Mouse (Mus musculus): ENCODE results near the gene Cdk12. TPM values are rescaled to one million over a fixed set of nuclear protein-coding genes. Genes with fewer than 3 reads are reported as not detected.
"Not testable (repeated sequence)": the region's sequence is repeated elsewhere in the genome, so short reads cannot be mapped to it uniquely, and the experiment has no call there.

The Cdk12 gene
- total RNA-seq (2021), result 10 to 100 TPM; 33.0 to 52.8 TPM
- polyA plus RNA-seq (2012; rRNA removed), result 7.4 and 8.3 TPM in 2 replicates
- long read RNA-seq, partial matches to known transcripts, result 0 of 1 reads
- long read RNA-seq, other reads (novel, unspliced or antisense), result 1 of 1 reads

DNA sequence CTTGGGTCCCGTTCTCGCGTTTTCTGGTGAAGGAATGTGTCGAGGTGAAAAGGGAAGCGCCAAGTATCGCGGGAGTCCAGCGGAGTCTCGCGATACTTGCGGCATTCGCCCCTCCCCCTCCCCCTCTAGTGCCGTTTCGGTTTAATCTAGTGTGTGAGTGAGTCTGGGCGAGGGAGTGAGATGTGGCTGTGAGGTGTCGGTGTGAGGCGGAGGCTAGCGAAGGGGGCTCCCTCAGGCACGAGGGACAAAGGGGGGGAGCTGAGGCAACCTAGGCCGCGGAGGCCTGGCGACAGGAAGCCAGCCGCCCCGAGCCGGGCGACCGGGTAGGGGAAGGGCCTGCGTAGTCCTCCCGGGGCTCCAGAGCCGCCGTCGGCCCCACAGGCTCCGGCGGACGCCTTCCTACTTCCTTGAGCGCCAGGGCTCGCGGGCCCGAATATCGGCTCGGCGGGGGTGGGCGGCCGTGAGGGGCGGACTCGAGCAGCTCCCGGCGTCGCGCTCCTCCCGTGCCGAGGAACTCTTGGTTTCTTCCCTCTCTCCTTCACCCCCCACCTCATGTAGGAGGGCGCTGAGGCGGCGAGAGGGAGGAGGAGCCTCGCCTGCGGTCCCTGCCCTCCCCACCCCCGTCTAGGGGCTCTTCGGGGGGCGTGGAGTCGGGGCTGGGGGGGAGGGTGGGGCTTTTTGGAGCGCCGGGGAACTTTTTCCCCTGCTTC lies at the start of gene Cdk12:
Gene Cdk12, plus strand, starts transcription at position 419 of the 710 bp plus-strand sequence.
- DNase-seq, result peak; percentile 97

- DNase-seq, result peak; percentile 32
Measured at GRCm38 (mm10) chr11:98155094-98155493, 47.8 kb upstream of the Cdk12 start.

- DNase-seq, result no peak
Measured at GRCm38 (mm10) chr11:98168400-98168799, 34.5 kb upstream of the Cdk12 start.

DNA sequence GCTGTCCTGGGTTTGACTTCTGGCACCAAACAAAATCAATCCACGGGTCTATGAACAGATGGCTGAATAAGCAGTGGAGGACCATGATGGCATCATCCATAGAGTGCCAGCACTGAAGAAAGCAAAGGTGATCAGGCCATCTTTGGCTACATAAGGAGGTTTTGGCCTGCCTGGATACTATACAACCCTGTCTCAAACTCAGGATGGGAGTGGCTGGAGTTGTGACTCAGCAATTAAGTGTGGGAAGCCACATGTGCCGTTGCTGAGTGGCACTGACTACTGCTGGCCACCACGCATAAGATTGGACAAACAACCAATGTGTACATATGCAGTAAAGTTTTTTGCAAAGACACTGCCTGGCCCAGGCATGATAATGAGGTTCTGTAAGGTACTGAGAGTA lies 20.7 kb upstream of the Cdk12 start:
- not testable (repeated sequence) for DNase-seq

DNA sequence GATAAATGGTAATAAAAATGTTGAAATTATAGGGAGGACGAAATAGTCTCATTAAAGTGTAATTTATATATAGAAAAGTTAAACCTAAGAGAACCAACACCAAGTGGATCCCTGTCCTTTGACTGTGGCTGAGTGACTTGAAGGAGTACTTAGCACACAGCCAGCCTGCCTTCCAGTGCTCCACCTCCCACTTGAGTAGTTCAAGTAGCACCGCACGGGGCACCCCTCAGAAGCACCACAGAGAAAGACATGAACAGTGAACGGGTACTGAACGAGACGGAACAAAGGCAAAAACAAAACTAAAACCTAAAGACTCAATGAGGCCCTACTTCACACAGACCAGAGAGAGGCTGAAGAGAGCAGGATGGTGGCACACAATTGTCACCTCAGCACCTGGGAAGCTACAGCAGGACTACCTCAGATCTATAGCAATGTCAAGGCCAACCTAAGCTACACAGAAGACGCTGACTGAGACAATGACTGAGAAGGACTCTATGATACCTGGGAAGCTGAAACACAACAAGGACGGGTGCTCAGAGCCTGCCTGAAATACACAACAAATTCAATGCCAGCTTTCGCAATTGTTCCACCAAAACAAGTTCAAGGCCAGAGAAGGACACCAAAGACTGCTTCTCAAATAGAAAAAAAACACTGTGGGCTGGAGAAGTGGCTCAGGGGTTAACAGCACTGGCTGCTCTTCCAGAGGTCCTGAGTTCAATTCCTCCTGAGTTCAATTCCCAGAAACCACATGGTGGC lies 15.0 kb upstream of the Cdk12 start:
- peak; percentile 68 for DNase-seq

GRCm38 (mm10) chr11:98190820-98191219 lies 12.0 kb upstream of the Cdk12 start:
- DNase-seq, result peak; percentile 42

GRCm38 (mm10) chr11:98192901-98193805 lies 9.7 kb upstream of the Cdk12 start, which contains the start of gene Med1:
Med1 (minus strand) TSS chr11:98193293.
- peak; percentile 94 for DNase-seq

DNA sequence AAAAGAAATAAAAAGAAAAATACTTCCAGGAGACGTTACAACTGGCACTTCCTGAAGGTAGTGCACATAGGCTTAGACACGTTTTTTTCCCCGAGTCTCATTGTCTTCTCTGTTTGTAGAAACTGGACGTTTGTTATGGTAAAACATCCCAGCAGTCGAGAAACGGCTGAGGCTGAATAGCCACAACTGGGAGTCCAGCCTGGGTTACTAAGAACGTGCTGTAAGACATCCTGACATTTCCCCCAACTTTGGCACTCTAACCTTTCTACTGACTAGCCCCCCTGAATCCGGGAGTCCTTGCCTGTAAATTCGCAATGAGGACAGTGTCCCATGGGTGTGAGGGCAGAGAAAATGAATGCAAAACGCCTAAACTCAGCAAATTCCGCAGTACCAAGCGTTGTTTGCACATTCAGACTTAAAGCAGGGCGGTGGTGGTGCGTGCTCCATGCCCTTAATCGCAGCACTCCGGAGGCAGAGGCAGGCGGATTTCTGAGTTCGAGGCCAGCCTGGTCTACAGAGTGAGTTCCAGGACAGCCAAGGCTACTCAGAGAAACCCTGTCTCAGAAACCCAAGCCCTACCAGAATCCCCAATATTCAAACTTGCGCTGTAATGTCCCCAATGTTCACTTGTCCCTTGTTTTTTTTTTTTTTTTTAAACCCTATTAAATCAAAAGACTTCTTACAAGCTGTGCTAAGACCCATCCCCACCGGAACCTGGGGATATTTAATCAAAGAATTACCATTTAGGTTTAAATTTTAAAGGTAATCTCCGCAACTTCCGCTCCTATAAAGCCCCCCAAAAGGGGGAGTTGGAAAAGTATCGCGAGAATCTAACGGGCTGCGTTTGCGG lies 843 bp upstream of the Cdk12 start:
- DNase-seq, result peak; percentile 40

DNA sequence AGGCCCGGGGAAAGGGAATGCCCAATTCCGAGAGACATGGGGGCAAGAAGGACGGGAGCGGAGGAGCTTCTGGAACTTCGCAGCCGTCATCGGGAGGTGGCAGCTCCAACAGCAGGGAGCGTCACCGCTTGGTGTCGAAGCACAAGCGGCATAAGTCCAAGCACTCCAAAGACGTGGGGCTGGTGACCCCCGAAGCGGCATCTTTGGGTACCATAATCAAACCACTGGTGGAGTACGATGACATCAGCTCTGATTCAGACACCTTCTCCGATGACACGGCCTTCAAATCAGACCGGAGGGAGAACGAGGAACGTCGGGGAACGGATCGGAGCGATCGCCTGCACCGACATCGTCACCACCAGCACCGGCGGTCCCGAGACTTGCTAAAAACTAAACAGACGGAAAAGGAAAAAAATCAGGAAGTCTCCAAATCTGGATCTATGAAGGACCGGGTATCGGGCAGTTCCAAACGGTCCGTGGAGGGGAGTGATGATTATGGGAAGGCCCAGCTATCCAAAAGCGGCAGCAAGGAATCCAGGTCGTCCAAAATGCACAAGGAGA lies 572 bp downstream of the Cdk12 start:
- no peak for DNase-seq

GRCm38 (mm10) chr11:98203931-98204421 lies 1.1 kb downstream of the Cdk12 start:
- peak; percentile 47 for DNase-seq

GRCm38 (mm10) chr11:98205463-98205862 lies 2.6 kb downstream of the Cdk12 start:
- no peak for DNase-seq

DNA sequence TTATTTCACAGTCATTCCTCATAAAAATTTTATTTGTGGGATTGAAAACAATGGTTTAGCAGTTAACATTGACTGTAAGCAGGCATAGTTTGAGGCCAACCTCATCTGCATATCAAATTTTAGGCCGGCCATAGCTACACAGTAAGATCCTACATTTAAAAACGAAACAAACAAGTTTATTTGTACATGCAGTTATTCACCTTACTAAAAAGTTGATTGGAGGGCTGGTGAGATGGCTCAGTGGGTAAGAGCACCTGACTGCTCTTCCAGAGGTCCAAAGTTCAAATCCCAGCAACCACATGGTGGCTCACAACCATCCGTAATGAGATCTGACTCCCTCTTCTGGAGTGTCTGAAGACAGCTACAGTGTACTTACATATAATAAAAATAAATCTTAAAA lies 3.4 kb downstream of the Cdk12 start:
- not testable (repeated sequence) for DNase-seq

GRCm38 (mm10) chr11:98209661-98210060 lies 6.8 kb downstream of the Cdk12 start:
- DNase-seq, result not testable (repeated sequence)

GRCm38 (mm10) chr11:98213311-98213710 lies 10.5 kb downstream of the Cdk12 start:
- DNase-seq, result no peak

GRCm38 (mm10) chr11:98226349-98226748 lies 23.5 kb downstream of the Cdk12 start:
- no peak for DNase-seq

DNA sequence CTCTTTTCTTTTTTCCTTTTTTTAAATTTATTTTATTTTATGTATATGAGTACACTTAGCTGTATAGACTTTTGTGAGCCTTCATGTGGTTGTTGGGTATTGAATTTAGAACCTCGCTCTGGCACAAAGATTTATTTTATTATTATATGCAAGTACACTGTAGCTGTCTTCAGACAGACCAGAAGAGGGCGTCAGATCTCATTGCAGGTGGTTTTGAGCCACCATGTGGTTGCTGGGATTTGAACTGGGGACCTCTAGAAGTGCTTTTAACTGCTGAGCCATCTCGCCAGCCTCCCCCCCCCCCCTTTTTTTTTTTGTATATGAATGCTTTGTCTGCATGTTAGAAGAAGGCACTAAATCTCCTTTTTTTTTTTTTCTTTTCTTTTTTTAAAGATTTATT lies 35.6 kb downstream of the Cdk12 start:
- DNase-seq, result no peak

DNA sequence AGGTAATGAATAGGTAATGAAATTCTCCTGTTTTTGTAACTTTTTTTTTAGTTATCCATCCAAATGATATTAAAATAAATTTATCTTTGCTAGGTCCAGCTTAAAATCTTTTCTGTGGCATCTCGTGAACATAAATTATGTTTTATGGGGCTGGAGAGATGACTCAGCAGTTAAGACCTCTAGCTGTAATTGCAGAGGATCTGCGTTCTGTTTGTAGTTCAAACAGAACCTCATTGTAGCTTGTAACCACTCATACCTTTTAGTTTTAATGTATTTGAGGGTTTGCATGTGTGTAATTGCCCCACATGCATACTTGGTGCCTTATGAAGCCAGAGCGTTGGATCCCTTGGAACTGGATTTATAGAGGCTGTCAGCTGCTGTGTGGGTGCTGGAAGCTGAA lies 36.1 kb downstream of the Cdk12 start:
- peak; percentile 14 for DNase-seq

- not testable (repeated sequence) for DNase-seq
Measured at GRCm38 (mm10) chr11:98242910-98243309, 40.1 kb downstream of the Cdk12 start.

DNA sequence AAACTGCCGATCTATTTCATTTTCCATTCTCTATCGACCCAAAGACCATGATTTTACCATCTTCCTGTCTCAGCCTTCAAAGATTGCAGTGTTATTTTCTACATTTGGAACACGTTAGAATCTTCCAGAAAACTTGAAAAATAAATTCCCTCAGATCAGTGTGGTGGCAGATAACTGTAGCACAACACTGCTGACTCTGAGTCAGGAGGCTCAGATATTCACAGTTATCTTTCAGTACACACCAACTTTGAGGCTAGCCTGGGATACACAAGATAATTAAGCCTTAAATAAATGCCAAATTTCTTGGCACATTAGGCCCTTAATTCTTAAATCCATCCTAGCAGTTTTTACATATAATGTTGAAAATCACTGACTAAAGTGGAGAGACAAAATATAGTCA lies 41.6 kb downstream of the Cdk12 start:
- no peak for DNase-seq

DNA sequence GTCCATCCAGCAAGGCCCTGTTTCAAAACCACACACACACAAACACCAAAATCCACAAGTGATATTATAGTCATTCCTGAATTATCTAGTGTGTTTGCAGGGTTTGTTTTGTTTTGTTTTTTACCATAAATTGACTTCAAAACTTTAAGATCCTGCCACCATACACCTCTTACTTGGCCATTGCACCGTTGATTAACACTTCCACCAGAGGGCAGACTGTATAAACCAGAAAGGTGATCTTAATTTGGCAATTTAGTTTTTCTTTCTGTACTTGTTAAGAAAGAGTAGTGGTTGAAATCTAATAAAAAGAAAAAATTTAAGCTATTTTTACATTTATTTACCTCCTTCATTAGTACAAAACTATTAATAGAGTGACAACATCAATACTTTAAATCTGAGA lies 44.5 kb downstream of the Cdk12 start:
- no peak for DNase-seq

DNA sequence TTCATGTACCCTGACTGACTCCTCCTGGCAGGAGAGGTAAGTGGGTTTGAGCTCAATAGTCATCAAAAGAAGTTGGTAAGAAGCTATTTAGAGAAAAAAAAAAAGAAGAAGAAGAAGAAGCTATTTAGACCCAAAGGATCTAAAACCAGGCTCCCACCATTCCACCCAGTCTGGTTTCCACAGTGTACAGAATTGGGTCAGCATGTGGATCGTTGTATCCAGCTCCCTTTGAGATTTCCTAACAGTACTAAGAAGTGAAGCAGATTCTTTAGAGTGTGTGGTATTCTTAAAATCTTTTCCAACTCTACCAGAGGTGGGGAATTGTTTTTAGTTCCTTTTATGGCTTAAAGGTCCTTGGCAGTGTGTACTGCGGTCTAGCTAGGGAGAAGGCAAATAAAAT lies 50.9 kb downstream of the Cdk12 start:
- DNase-seq, result no peak
